Mouse (Mus musculus) heart, adult 9 months (tissue): ENCODE data around the gene Zbtb40.

ENCODE experiments used
- DNase-seq, 2 experiments: peaks; one replicate each; pipeline ENCODE4 v3.0.0; 2022; ENCODE audit warnings: low spot score in 2 of 2

The Zbtb40 gene

GRCm38 (mm10) chr4:136977244-136977643, 71.4 kb downstream of the Zbtb40 start:
- no peak for DNase-seq

DNA sequence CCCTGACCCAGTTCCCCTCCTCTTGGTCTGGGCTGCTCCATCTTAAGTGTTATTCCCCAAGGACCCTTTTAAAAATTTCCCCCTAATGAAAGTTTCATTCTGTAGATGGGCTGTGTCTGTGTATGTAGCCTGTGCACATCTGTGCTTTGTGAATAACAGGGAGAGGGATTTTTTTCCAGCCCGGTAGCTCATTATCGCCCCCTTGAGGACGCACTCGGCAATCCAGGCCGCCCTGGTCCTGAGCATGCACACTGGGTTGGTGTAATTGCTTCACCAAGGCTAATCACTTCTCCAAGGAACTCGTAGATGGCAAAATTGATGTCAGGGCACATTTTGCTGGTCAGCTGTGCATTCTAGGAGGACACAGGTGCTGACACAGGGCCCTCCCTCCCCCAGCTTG, 77.7 kb downstream of the Zbtb40 start:
- no peak for DNase-seq

DNA sequence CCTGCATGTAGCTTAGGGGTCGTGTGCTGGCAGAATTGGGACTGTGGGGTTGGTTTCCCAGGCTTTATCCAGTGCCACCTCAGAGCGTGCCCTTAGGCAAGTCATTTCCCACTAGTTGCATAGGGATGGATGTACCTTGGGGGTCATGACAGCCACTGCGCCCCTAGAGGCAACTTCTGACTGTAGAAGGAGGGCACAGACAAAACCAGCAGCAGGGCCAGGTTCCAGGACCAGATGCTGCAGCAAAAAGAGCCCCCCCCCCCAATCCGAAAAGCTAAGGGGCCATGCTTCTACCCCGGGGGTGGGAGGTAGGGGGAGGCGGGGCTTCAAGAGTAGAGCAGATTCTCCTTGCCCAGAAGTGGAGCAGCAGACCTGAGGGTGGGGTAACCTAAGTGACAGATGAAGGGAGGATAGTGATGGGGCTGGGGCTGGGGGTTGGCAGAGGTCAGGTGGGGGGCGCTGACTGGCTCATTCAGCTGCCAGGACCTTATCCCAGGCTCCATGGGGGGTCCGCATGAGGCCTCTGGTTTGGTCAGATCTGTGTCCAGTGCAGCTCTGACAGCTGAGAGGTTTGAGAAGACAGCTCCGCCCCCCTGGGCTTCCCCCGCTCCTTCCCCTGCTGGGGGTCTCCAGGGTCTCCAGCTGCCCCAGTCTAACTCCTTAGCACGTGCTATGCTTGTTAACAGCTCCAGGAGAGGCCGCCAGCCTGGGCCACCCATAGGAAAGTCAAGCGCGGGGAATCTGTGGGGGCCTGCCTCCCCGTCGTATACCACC, 78.9 kb downstream of the Zbtb40 start:
- no peak for DNase-seq

DNA sequence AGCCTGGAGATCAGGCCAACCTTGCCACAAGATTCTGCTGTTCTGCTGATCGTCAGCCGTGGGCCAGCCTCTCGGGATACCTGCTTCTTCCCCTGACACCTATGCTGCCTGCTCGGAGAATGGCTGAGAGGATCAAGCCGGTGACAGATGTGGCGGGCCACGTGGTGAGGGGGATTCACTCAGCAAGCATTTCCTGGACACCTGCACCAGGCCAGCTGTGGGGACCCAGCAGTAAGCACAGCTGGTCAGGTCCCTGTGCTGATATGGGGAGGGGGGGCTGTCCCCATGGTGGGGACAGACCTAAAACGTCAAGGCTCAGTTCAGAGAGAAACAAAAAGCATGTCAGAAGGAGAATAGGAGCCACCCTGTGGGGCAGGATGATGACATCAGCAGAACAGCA, 79.5 kb downstream of the Zbtb40 start:
- DNase-seq = no peak

- DNase-seq = no peak
Measured at GRCm38 (mm10) chr4:136967511-136967910, 81.1 kb downstream of the Zbtb40 start.

- DNase-seq = no peak
Measured at GRCm38 (mm10) chr4:136966493-136967390, 81.9 kb downstream of the Zbtb40 start.

GRCm38 (mm10) chr4:136964990-136965421, 83.6 kb downstream of the Zbtb40 start:
- no peak for DNase-seq

DNA sequence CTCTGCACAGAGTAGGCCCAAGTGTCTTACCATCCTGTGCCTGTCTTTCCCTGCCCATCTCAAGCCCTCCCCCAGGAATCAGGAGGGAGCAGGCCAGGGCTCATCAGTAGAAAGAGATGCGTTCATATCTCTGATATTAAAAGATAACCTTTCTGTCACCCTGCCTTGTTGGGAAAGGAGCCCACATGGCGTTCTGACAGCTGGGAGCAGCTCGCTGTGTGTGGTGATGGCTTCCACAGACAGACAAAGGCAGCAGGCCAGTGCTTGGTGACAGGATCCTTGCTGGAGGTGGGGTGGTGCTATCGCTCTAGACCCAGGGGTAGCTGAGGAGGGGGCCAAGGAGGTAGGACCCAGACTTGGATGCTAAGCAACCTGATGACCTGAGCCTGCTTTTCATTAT, 86.2 kb downstream of the Zbtb40 start:
- no peak for DNase-seq

DNA sequence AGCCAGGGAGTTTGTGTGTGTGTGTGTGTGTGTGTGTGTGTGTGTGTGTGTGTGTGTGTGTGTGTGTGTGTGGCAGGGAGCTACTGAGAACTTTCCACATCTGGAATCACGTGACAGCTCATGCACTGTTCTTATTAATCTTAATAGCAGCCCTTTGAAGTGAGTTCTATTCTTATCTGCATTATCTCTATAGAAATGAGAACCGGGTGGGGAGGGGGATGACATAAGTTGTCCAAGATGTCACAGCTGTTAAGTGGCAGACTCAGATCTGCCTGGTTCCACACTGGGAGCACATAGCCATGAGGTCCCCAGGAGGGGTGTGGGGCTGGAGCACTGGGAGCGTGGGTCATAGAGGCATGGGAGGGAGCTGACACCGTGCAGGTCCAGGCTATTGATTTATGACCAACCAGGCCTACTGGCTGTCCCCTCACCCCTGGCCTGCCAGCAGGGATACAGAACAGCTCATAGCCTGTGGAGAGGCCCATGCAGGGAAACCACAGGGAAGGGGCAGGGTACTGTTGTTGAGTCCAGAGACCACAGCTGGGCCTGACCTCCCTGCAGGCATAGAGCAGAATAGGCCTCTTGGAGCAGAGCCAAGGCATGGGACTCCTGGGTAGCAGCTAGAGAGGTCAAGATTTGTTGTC, 86.8 kb downstream of the Zbtb40 start:
- no peak for DNase-seq

DNA sequence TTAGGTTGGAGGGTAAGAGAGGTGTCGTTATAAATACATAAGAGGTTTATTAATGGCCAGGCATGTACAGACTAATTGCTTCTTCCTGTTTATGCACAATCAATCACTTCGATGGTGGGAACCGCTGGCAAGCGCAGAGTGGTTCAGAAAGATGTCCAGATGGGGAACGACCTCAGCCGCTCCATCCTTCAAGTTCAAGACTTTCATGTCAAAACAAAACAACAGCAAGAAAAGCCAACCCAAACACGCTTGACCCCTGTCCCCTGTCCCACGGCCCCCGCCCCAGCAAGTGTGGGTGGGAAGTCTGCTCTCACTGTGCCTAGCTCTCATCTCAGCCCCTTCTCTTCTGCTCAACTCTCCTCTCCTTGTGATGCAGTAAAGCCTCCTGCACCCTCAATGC, 88.0 kb downstream of the Zbtb40 start:
- DNase-seq = no peak

DNA sequence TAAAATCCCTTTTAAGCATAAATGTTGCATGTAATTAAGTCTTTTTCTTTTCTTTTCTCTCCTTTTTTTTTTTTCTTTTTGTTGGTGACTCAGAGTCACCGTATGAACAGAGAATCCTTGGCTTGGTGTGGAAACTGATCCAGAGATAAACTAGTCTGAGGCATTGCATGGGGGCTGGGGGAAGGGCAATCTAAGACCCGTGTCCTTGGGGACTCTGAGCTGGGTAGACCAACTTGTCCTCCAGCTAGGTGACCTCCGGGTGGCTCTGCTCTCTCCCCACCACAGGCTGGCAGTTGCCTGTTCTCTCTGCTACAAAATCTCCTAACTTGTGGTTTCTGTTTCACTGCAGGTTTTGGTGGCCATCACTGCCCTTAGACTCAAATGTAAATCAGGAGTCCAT, 88.5 kb downstream of the Zbtb40 start:
- DNase-seq = no peak

- no peak for DNase-seq
Measured at GRCm38 (mm10) chr4:136956751-136957446, 91.7 kb downstream of the Zbtb40 start, which contains the start of gene Epha8. Gene Epha8, minus strand, starts transcription at chr4:136956816.

DNA sequence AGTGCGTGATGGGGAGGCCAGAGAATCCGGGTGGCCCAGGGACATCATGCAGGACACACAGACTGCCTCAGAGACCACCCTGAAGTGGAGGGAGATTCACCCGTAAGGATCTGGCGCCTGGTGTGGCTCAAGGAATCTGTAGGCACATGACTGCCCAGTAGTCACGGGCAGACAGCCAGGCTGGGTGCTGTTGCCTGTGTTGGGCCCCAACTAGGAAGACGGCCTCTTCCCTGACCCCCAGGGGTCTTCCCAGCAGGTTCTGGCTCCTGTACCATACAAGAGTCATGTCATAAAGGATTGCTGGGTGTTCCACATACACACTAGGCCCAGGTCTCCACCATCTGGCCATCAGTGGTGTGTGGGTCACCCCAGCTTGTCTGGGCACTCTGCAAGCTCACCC, 94.0 kb downstream of the Zbtb40 start:
- DNase-seq = no peak

GRCm38 (mm10) chr4:136949266-136949989, 99.2 kb downstream of the Zbtb40 start:
- DNase-seq = peak in 1 of 2 experiments; percentile 27

- DNase-seq = no peak
Measured at GRCm38 (mm10) chr4:136945397-136945796, 103.2 kb downstream of the Zbtb40 start.

GRCm38 (mm10) chr4:136944558-136945350, 103.8 kb downstream of the Zbtb40 start:
- no peak for DNase-seq

GRCm38 (mm10) chr4:136943175-136943574, 105.4 kb downstream of the Zbtb40 start:
- no peak for DNase-seq

GRCm38 (mm10) chr4:136942761-136943160, 105.8 kb downstream of the Zbtb40 start:
- peak in 1 of 2 experiments; percentile 15 for DNase-seq

- DNase-seq = no peak
Measured at GRCm38 (mm10) chr4:136937935-136938334, 110.7 kb downstream of the Zbtb40 start.

GRCm38 (mm10) chr4:136937344-136937743, 111.3 kb downstream of the Zbtb40 start:
- DNase-seq = no peak
